Mouse (Mus musculus) testis, adult 2 months (tissue): ENCODE data around the gene Iglon5. TPM values are rescaled to one million over a fixed set of nuclear protein-coding genes. Genes with fewer than 3 reads are reported as not detected.

ENCODE experiments used
- H3K27ac ChIP-seq: fragments of 200-500 bp; 2 replicates; pipeline ENCODE4 v1.5.1; 2012; ENCODE audit warnings: low read depth, low read length; ENCODE audit not compliant: control insufficient read depth, insufficient read depth
- H3K27me3 ChIP-seq: fragments of 200-500 bp; 2 replicates; pipeline ENCODE4 v1.6.1; 2012; ENCODE audit warnings: mild to moderate bottlenecking, low read length, moderate library complexity; ENCODE audit not compliant: control insufficient read depth, insufficient read depth
- H3K36me3 ChIP-seq: fragments of 200-500 bp; 2 replicates; pipeline ENCODE4 v1.6.1; 2012; ENCODE audit warnings: mild to moderate bottlenecking, low read length; ENCODE audit not compliant: control insufficient read depth, insufficient read depth
- H3K4me1 ChIP-seq: fragments of 200-500 bp; 2 replicates; pipeline ENCODE4 v1.6.1; 2012; ENCODE audit warnings: low read length; ENCODE audit not compliant: control insufficient read depth, insufficient read depth
- H3K4me3 ChIP-seq: fragments of 200-500 bp; 2 replicates; pipeline ENCODE4 v1.5.1; 2012; ENCODE audit warnings: low read depth, mild to moderate bottlenecking, low read length, moderate library complexity, mixed read lengths; ENCODE audit not compliant: control insufficient read depth
- CTCF ChIP-seq: fragments of 200-500 bp; IDR thresholded peaks from 2 replicates; pipeline ENCODE4 v1.5.1; 2012; ENCODE audit warnings: low read depth, mild to moderate bottlenecking, inconsistent platforms, low read length, moderate library complexity; ENCODE audit not compliant: control insufficient read depth, insufficient read depth, insufficient replicate concordance
- POLR2A ChIP-seq: fragments of 200-500 bp; IDR thresholded peaks from 2 replicates; pipeline ENCODE4 v1.6.1; 2012; ENCODE audit warnings: low read depth, mild to moderate bottlenecking, inconsistent platforms, low read length, moderate library complexity; ENCODE audit not compliant: control insufficient read depth
- polyA plus RNA-seq: library from polyadenylated mRNA; depleted of rRNA; stranded (reverse); fragments of >200 nt; gene quantifications from 2 replicates; pipeline ENCODE4 v1.2.3, GENCODE M21; 2012

The Iglon5 gene
- polyA plus RNA-seq, 1 experiment: 7.4 TPM

GRCm38 (mm10) chr7:43438611-43439010 is 51.3 kb downstream of the Iglon5 start:
- Histone ChIP-seq H3K36me3 (no peaks in the 10 kb centered on the region), H3K27ac (no peak overlapping the region), H3K27me3 (no peaks in the 10 kb centered on the region), H3K4me1 (peaks cover 15% of the 10 kb centered on the region), H3K4me3 (no peak overlapping the region)
- no peak for TF ChIP-seq POLR2A
- TF ChIP-seq CTCF: no peak

GRCm38 (mm10) chr7:43436341-43437255 is 53.3 kb downstream of the Iglon5 start, which contains the start of gene Nkg7:
Gene Nkg7, plus strand, starts transcription at chr7:43437073.
- Histone ChIP-seq H3K27ac (no peak within 1 kb of the TSS), H3K36me3 (no peaks in the 10 kb centered on the region), H3K27me3 (no peaks in the 10 kb centered on the region), H3K4me3 (no peak within 1 kb of the TSS), H3K4me1 (no peaks in the 10 kb centered on the region)
- TF ChIP-seq POLR2A: no peak
- TF ChIP-seq CTCF: no peak

- Histone ChIP-seq H3K36me3 (no peaks in the 10 kb centered on the region), H3K4me1 (no peaks in the 10 kb centered on the region), H3K27ac (no peak overlapping the region), H3K4me3 (no peak overlapping the region), H3K27me3 (no peaks in the 10 kb centered on the region)
- no peak for TF ChIP-seq CTCF
- TF ChIP-seq POLR2A: no peak
Observed at GRCm38 (mm10) chr7:43434676-43435075, 55.2 kb downstream of the Iglon5 start.

GRCm38 (mm10) chr7:43432891-43433290 is 57.0 kb downstream of the Iglon5 start:
- H3K27me3 ChIP-seq: no peaks in the 10 kb centered on the region
- H3K4me1 ChIP-seq: no peaks in the 10 kb centered on the region
- H3K36me3 ChIP-seq: no peaks in the 10 kb centered on the region
- H3K4me3 ChIP-seq: no peak overlapping the region
- TF ChIP-seq CTCF (no peak), POLR2A (no peak)
- H3K27ac ChIP-seq: no peak overlapping the region

- H3K27me3 ChIP-seq: no peaks in the 10 kb centered on the region
- TF ChIP-seq POLR2A: no peak
- no peak overlapping the region for H3K27ac ChIP-seq
Observed at GRCm38 (mm10) chr7:43429500-43429899, 60.4 kb downstream of the Iglon5 start.

GRCm38 (mm10) chr7:43427406-43427805 is 62.5 kb downstream of the Iglon5 start, which contains the start of gene Lim2:
Gene Lim2, plus strand, starts transcription at chr7:43427670.
- no peaks in the 10 kb centered on the region; the same call in 1 of the 2 replicates for H3K4me1 ChIP-seq
- H3K27ac ChIP-seq: no peak within 1 kb of the TSS
- no peaks in the 10 kb centered on the region for H3K27me3 ChIP-seq
- no peaks in the 10 kb centered on the region for H3K36me3 ChIP-seq
- no peak within 1 kb of the TSS for H3K4me3 ChIP-seq
- TF ChIP-seq CTCF (no peak), POLR2A (no peak)

More at GRCm38 (mm10) chr7:43429500-43429899, 60.4 kb downstream of the Iglon5 start:
- Histone ChIP-seq H3K4me1 (no peaks in the 10 kb centered on the region), H3K36me3 (no peaks in the 10 kb centered on the region), H3K4me3 (no peak overlapping the region)

- TF ChIP-seq POLR2A: no peak
- TF ChIP-seq CTCF: no peak
- no peak overlapping the region for H3K27ac ChIP-seq
- no peaks in the 10 kb centered on the region for H3K27me3 ChIP-seq
- no peaks in the 10 kb centered on the region; the same call in 1 of the 2 replicates for H3K4me1 ChIP-seq
- no peak overlapping the region for H3K4me3 ChIP-seq
- H3K36me3 ChIP-seq: no peaks in the 10 kb centered on the region
Observed at GRCm38 (mm10) chr7:43423991-43424625, 65.8 kb downstream of the Iglon5 start.
